Mouse (Mus musculus) C2C12 (cell line): ENCODE measurements around the gene Fam207a. TPM values are rescaled to one million over a fixed set of nuclear protein-coding genes. Genes with fewer than 3 reads are reported as not detected.

Experiments
- H3K27me3 ChIP-seq: one replicate; pipeline ENCODE4 v1.6.1; 2011; ENCODE audit not compliant: control insufficient read depth, insufficient read depth, insufficient read length
- H3K36me3 ChIP-seq: one replicate; pipeline ENCODE4 v1.6.1; 2011; ENCODE audit not compliant: control insufficient read depth, insufficient read depth
- H3K4me3 ChIP-seq: one replicate; pipeline ENCODE4 v1.5.1; 2011; ENCODE audit warnings: mild to moderate bottlenecking, control low read depth; ENCODE audit not compliant: poor library complexity, insufficient read depth, severe bottlenecking
- H3K79me2 ChIP-seq: one replicate; pipeline ENCODE4 v1.6.1; 2011; ENCODE audit not compliant: control insufficient read depth, insufficient read depth
- H3K79me3 ChIP-seq: one replicate; pipeline ENCODE4 v1.6.1; 2011; ENCODE audit warnings: low read depth, control low read depth
- H3ac ChIP-seq: one replicate; pipeline ENCODE3; 2011; ENCODE audit warnings: low read depth; ENCODE audit not compliant: control insufficient read depth, insufficient read length
- CEBPB ChIP-seq: IDR thresholded peaks from one replicate; pipeline ENCODE4 v1.6.1; 2011; ENCODE audit warnings: low read depth, mild to moderate bottlenecking, control low read depth, moderate library complexity
- CTCF ChIP-seq: IDR thresholded peaks from one replicate; pipeline ENCODE4 v1.5.1; 2011; ENCODE audit not compliant: control insufficient read depth, insufficient read depth, insufficient read length
- FOSL1 ChIP-seq: IDR thresholded peaks from one replicate; pipeline ENCODE4 v1.8.0; 2011; ENCODE audit warnings: mild to moderate bottlenecking, low read length; ENCODE audit not compliant: poor library complexity, insufficient read depth, severe bottlenecking
- MAX ChIP-seq: IDR thresholded peaks from one replicate; pipeline ENCODE4 v1.6.1; 2011; ENCODE audit warnings: mild to moderate bottlenecking, control low read depth
- MYOD1 ChIP-seq: IDR thresholded peaks from one replicate; pipeline ENCODE4 v1.6.1; 2011; ENCODE audit warnings: low read depth; ENCODE audit not compliant: control insufficient read depth, insufficient read length
- MYOG ChIP-seq: IDR thresholded peaks from one replicate; pipeline ENCODE4 v1.6.1; 2011; ENCODE audit not compliant: control insufficient read depth, insufficient read length; ENCODE audit errors: extremely low read depth
- USF1 ChIP-seq: IDR thresholded peaks from one replicate; pipeline ENCODE4 v1.6.1; 2011; ENCODE audit warnings: low read depth, mild to moderate bottlenecking, control low read depth, moderate library complexity
- polyA plus RNA-seq: library from polyadenylated mRNA; unstranded; fragments of >200 nt; fragmentation: generic; extraction: Trizol; gene quantifications from one replicate; pipeline ENCODE4 v1.2.1, GENCODE M21; 2012; ENCODE audit warnings: missing spikeins

Fam207a gene
- polyA plus RNA-seq, 1 experiment = 45.2 TPM

DNA sequence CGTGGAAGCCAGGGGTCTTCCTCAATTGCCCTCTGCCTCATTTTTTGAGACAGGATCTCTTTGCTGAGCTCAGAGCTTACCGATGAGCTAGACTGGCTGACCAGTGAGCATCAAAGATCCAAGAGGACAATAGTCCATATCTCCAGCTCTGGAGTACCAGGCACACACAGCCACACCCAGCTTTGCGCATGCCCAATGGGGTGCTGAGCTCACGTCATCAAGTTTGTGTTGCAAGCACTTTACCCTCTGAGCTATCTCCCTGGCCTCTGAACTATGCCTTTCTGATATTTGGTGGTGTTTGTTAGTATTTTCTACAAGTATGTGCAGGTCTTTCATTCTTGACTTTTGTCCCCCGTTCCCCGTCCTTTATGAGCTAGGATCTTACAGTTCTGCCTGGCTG is 13.0 kb upstream of the Fam207a start:
- no peaks in the 10 kb centered on the region for H3K27me3 ChIP-seq
- H3K36me3 ChIP-seq = no peaks in the 10 kb centered on the region
- no peak overlapping the region for H3ac ChIP-seq
- TF ChIP-seq CEBPB (no peak), USF1 (no peak), CTCF (no peak), MAX (no peak), FOSL1 (no peak), MYOG (no peak), MYOD1 (no peak)
- H3K4me3 ChIP-seq = no peak overlapping the region
- no peaks in the 10 kb centered on the region for H3K79me3 ChIP-seq
- no peaks in the 10 kb centered on the region for H3K79me2 ChIP-seq

DNA sequence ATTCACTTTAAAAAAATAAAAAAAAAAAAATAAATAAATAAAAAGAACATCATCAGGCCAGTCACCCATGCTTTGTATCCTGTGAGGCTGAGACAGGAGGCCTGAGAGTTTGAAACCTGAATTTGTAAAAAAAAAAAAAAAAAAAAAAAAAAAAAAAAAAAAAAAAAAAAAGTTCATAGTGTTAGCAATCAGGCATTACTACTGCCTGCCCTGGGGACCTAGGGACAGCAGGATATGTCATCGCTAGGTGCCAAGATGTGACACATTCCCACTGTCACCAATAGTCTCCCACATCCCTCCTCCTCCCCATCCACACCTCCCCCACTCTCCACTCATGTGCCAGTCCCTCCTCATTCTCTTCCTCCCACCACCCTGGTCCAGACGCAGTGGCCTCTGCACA is 10.9 kb upstream of the Fam207a start:
- Histone ChIP-seq H3K27me3 (no peaks in the 10 kb centered on the region), H3K79me2 (no peaks in the 10 kb centered on the region), H3ac (no peak overlapping the region), H3K4me3 (no peak overlapping the region), H3K36me3 (no peaks in the 10 kb centered on the region), H3K79me3 (no peaks in the 10 kb centered on the region)
- TF ChIP-seq MYOG (no peak), MAX (no peak), MYOD1 (no peak), CEBPB (no peak)

DNA sequence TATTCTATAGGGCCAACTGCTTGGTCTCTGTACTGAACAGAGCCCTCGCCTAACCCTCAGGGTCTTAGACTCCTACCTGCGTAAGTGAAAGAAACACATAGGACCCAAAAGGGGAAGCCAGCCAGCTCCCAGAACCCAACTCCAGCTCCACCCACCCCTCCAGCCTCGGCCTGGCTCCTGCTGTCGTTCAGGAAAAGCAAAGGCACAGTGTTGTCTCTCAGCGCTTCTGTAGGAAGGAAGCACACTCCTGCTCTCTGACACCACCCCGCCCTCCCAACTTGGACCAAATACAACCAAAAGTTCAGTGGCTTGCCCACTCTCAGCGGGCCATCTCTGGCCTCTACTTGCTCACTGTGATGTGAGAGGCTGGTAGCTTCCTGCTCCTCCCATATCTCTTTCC is 7.7 kb upstream of the Fam207a start:
- H3K79me2 ChIP-seq = no peaks in the 10 kb centered on the region
- no peak overlapping the region for H3ac ChIP-seq
- H3K4me3 ChIP-seq = no peak overlapping the region
- H3K36me3 ChIP-seq = no peaks in the 10 kb centered on the region
- no peaks in the 10 kb centered on the region for H3K79me3 ChIP-seq
- H3K27me3 ChIP-seq = no peaks in the 10 kb centered on the region
- TF ChIP-seq FOSL1 = no peak
- TF ChIP-seq CTCF = no peak
- TF ChIP-seq MYOD1 = no peak
- TF ChIP-seq MAX = no peak
- no peak for TF ChIP-seq USF1
- no peak for TF ChIP-seq MYOG
- no peak for TF ChIP-seq CEBPB

GRCm38 (mm10) chr10:77522746-77523145 is 7.2 kb upstream of the Fam207a start:
- H3K36me3 ChIP-seq = no peaks in the 10 kb centered on the region
- H3K27me3 ChIP-seq = no peaks in the 10 kb centered on the region
- TF ChIP-seq USF1 = no peak
- no peak for TF ChIP-seq MAX
- TF ChIP-seq CEBPB = no peak
- no peak for TF ChIP-seq MYOG
- TF ChIP-seq CTCF = no peak
- no peak for TF ChIP-seq MYOD1
- H3K4me3 ChIP-seq = no peak overlapping the region
- no peaks in the 10 kb centered on the region for H3K79me2 ChIP-seq
- no peak overlapping the region for H3ac ChIP-seq
- H3K79me3 ChIP-seq = no peaks in the 10 kb centered on the region

DNA sequence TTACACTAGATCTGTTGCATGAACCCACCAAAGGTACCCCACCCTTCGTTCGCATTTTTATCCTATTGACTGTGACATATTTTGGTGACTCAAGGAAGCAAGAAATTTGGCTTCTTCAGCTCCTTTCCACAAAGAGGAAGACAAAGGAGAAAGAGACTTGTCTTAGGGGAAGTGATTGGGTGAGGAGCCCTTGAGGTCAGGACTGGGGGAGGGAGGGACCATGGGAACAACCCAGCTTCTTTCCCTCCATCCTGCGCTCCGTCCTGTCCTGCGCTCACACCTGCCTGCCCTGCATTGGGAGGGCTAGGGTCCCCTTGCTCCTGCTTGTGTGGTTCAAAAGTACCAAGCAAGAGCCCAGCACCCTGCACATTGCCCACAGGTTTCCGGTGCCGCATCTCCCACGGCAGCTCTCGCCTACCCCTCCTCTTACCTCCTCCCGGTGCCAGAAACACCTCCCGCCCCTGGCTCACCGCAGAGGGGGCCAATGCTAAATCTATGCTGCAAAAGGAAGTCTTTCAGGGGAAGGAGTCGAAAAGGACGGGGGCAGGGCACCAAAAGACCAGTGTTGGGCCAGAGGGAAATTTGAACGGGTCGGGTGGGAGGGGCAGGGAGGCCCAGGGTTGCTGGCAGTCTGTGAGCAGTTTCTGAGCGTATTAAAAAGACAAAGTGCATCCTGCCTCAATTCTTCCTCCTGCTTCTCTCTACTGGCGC is 6.6 kb upstream of the Fam207a start:
- TF ChIP-seq MYOG = no peak
- TF ChIP-seq MYOD1 = no peak
- TF ChIP-seq CEBPB = no peak
- TF ChIP-seq USF1 = no peak
- TF ChIP-seq FOSL1 = no peak
- TF ChIP-seq MAX = no peak
- no peak for TF ChIP-seq CTCF
- H3K4me3 ChIP-seq = no peak overlapping the region
- no peak overlapping the region for H3ac ChIP-seq
- H3K36me3 ChIP-seq = no peaks in the 10 kb centered on the region
- no peaks in the 10 kb centered on the region for H3K27me3 ChIP-seq
- no peaks in the 10 kb centered on the region for H3K79me2 ChIP-seq
- H3K79me3 ChIP-seq = no peaks in the 10 kb centered on the region

DNA sequence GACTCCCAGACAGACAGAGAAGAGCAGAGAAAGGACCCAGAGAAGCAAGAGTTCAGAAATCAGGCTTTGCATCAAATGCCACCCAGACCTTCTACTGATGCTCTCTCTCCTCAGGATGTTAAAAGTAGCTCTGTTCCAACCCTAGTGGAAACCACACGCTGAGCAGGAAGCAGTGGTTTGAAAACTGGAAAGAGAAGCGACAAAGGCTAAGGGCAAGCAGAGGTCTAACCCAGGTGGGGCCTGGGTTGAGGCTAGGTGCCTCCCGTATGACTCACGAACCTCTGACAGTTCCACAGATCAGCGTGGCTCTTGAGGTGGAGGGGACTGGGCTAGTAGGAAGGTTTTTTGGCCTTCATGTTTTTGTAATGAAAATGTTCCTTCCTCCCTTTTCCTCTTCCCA is 4.9 kb upstream of the Fam207a start:
- Histone ChIP-seq H3K27me3 (no peaks in the 10 kb centered on the region), H3K79me3 (no peaks in the 10 kb centered on the region), H3K4me3 (no peak overlapping the region), H3K36me3 (no peaks in the 10 kb centered on the region), H3K79me2 (peaks cover 7% of the 10 kb centered on the region), H3ac (no peak overlapping the region)
- TF ChIP-seq MAX = no peak

GRCm38 (mm10) chr10:77519191-77519590 is 3.6 kb upstream of the Fam207a start:
- Histone ChIP-seq H3ac (no peak overlapping the region), H3K79me2 (peaks cover 20% of the 10 kb centered on the region), H3K79me3 (peaks cover 13% of the 10 kb centered on the region), H3K27me3 (no peaks in the 10 kb centered on the region), H3K4me3 (no peak overlapping the region), H3K36me3 (peaks cover 3% of the 10 kb centered on the region)
- TF ChIP-seq MAX (no peak), FOSL1 (no peak), MYOD1 (no peak), USF1 (no peak), MYOG (no peak), CEBPB (no peak)
